Mouse (Mus musculus) CH12.LX (cell line): ENCODE measurements at regions not wholly inside any gene's neighbourhood (a gene's known extent, or its start where the extent isn't known, plus 50 kb on each side); places are given as distances from the start of the nearest gene placed in this dataset.

Experiments used
- DNase-seq: peaks from one replicate; pipeline ENCODE4 v3.0.0-alpha.2; 2013; ENCODE audit errors: extremely low read depth
- H3K27ac ChIP-seq: 2 replicates; pipeline ENCODE4 v1.5.1; 2012; ENCODE audit warnings: low read depth, mild to moderate bottlenecking, control low read depth, moderate library complexity; ENCODE audit not compliant: insufficient read depth
- H3K27me3 ChIP-seq: replicated peaks from 2 replicates; pipeline ENCODE3; 2012; ENCODE audit warnings: inconsistent platforms
- H3K36me3 ChIP-seq, 2 experiments: replicated peaks in 1 of 2; 2 replicates each; pipeline versions ENCODE3 to v1.6.1; 2012; ENCODE audit warnings: inconsistent platforms in 1 of 2, low read length in 1 of 2, mild to moderate bottlenecking in 1 of 2, mixed read lengths in 1 of 2, moderate library complexity in 1 of 2; ENCODE audit not compliant: control insufficient read depth in 1 of 2, insufficient read depth in 1 of 2
- H3K4me1 ChIP-seq, 2 experiments: 2 replicates each; pipeline ENCODE4 v1.6.1; 2012; ENCODE audit warnings: inconsistent platforms in 1 of 2, moderate library complexity in 1 of 2; ENCODE audit not compliant: insufficient read depth in 2 of 2, control insufficient read depth in 1 of 2
- H3K4me2 ChIP-seq: 2 replicates; pipeline ENCODE4 v1.6.1; 2012; ENCODE audit warnings: low read depth, mild to moderate bottlenecking, control low read depth; ENCODE audit not compliant: poor library complexity, insufficient read depth, severe bottlenecking
- H3K4me3 ChIP-seq, 3 experiments: fragments of 150-350 bp in 1 of 3; sonication (generic) in 1 of 3; replicated peaks in 1 of 3; 2 replicates each; pipeline versions ENCODE3 to v1.5.1; 2011 to 2012; ENCODE audit warnings: low read depth in 2 of 3, low read length in 2 of 3, mild to moderate bottlenecking in 2 of 3, moderate library complexity in 2 of 3, control low read depth in 1 of 3, improper control_type of control experiment in 1 of 3, inconsistent platforms in 1 of 3, mixed read lengths in 1 of 3; ENCODE audit not compliant: poor library complexity in 1 of 3
- H3K79me2 ChIP-seq: replicated peaks from 2 replicates; pipeline ENCODE4 v1.6.1; 2012; ENCODE audit warnings: mild to moderate bottlenecking, moderate library complexity; ENCODE audit not compliant: control insufficient read depth, poor library complexity, insufficient read depth, severe bottlenecking; ENCODE audit errors: extremely low read depth
- H3K9ac ChIP-seq: 2 replicates; pipeline ENCODE4 v1.6.1; 2012; ENCODE audit warnings: low read depth, mild to moderate bottlenecking, control low read depth, moderate library complexity; ENCODE audit not compliant: insufficient read depth
- H3K9me3 ChIP-seq: replicated peaks from 2 replicates; pipeline ENCODE3; 2012; ENCODE audit warnings: low read length, inconsistent platforms, mixed read lengths
- CHD2 ChIP-seq: IDR thresholded peaks from 2 replicates; pipeline ENCODE4 v1.6.1; 2011; ENCODE audit warnings: low read length, improper control_type of control experiment
- E2F4 ChIP-seq: IDR thresholded peaks from 2 replicates; pipeline ENCODE4 v1.6.1; 2011; ENCODE audit warnings: low read depth, low read length, improper control_type of control experiment; ENCODE audit not compliant: insufficient replicate concordance
- ELF1 ChIP-seq: IDR thresholded peaks from 2 replicates; pipeline ENCODE4 v1.6.1; 2014; ENCODE audit warnings: low read depth, mild to moderate bottlenecking, inconsistent platforms, low read length, improper control_type of control experiment
- EP300 ChIP-seq: IDR thresholded peaks from 2 replicates; pipeline ENCODE4 v1.6.1; 2011; ENCODE audit warnings: low read length, improper control_type of control experiment
- ETS1 ChIP-seq: conservative IDR thresholded peaks from 2 replicates; pipeline ENCODE4 v1.6.1; 2012; ENCODE audit warnings: low read depth, mild to moderate bottlenecking, inconsistent platforms, low read length, improper control_type of control experiment, moderate library complexity
- GABPA ChIP-seq: IDR thresholded peaks from 2 replicates; pipeline ENCODE4 v1.6.1; 2012; ENCODE audit warnings: low read depth, low read length, improper control_type of control experiment, inconsistent platforms; ENCODE audit not compliant: insufficient replicate concordance
- HCFC1 ChIP-seq: IDR thresholded peaks from 2 replicates; pipeline ENCODE4 v1.6.1; 2012; ENCODE audit warnings: low read depth, mild to moderate bottlenecking, inconsistent platforms, low read length, improper control_type of control experiment
- IRF4 ChIP-seq: IDR thresholded peaks from 2 replicates; pipeline ENCODE4 v1.6.1; 2014; ENCODE audit warnings: low read depth, mild to moderate bottlenecking, inconsistent platforms, low read length, improper control_type of control experiment
- JUN ChIP-seq: IDR thresholded peaks from 2 replicates; pipeline ENCODE4 v1.6.1; 2011; ENCODE audit warnings: low read depth, mild to moderate bottlenecking, low read length, improper control_type of control experiment, moderate library complexity; ENCODE audit not compliant: insufficient read depth
- MAZ ChIP-seq: IDR thresholded peaks from 2 replicates; pipeline ENCODE4 v1.6.1; 2012; ENCODE audit warnings: low read depth, mild to moderate bottlenecking, inconsistent platforms, low read length, improper control_type of control experiment, moderate library complexity
- NELFE ChIP-seq: IDR thresholded peaks from 2 replicates; pipeline ENCODE4 v1.6.1; 2011; ENCODE audit warnings: low read depth, low read length, improper control_type of control experiment
- POLR2A ChIP-seq: IDR thresholded peaks from 2 replicates; pipeline ENCODE4 v1.6.1; 2011; ENCODE audit warnings: low read depth, mild to moderate bottlenecking, improper control_type of control experiment, low read length
- RCOR1 ChIP-seq: conservative IDR thresholded peaks from 2 replicates; pipeline ENCODE4 v1.6.1; 2012; ENCODE audit warnings: low read depth, mild to moderate bottlenecking, inconsistent platforms, low read length, improper control_type of control experiment
- SMC3 ChIP-seq: IDR thresholded peaks from 2 replicates; pipeline ENCODE4 v1.6.1; 2011; ENCODE audit warnings: low read depth, low read length, improper control_type of control experiment
- TBP ChIP-seq: conservative IDR thresholded peaks from 2 replicates; pipeline ENCODE4 v1.6.1; 2011; ENCODE audit warnings: low read depth, low read length, improper control_type of control experiment
- UBTF ChIP-seq: IDR thresholded peaks from 2 replicates; pipeline ENCODE4 v1.6.1; 2012; ENCODE audit warnings: low read depth, mild to moderate bottlenecking, inconsistent platforms, low read length, improper control_type of control experiment, moderate library complexity
- USF2 ChIP-seq: conservative IDR thresholded peaks from 2 replicates; pipeline ENCODE4 v1.6.1; 2011; ENCODE audit warnings: low read depth, low read length, improper control_type of control experiment
- ZKSCAN1 ChIP-seq: IDR thresholded peaks from 2 replicates; pipeline ENCODE4 v1.6.1; 2012; ENCODE audit warnings: low read depth, inconsistent platforms, low read length, improper control_type of control experiment, borderline replicate concordance
- ZMIZ1 ChIP-seq: IDR thresholded peaks from 2 replicates; pipeline ENCODE4 v1.6.1; 2012; ENCODE audit warnings: low read depth, mild to moderate bottlenecking, inconsistent platforms, low read length, improper control_type of control experiment
- dilution Hi-C: fragments of 300-500 bp; cut with MboI; formaldehyde crosslinking; loops from 2 replicates; pipeline ENCODE4 v1.14.3; 2020; ENCODE audit warnings: low sequenced_read_pairs; ENCODE audit not compliant: extremely low pct_unique_long_range_greater_than_20kb, extremely low pct_ligation_motif_present
- in situ Hi-C: fragments of 300-500 bp; cut with MboI; formaldehyde crosslinking; loops from 3 replicates; pipeline ENCODE4 v1.14.3; 2019; ENCODE audit warnings: low sequenced_read_pairs, low pct_ligation_motif_present, low pct_unique_long_range_greater_than_20kb, mixed read lengths

- no peaks in the 10 kb centered on the region for H3K4me1 ChIP-seq
- no peaks in the 10 kb centered on the region for H3K79me2 ChIP-seq
- no peak overlapping the region for H3K9ac ChIP-seq
- in situ Hi-C loops (no loop called here), dilution Hi-C loops (no loop called here)
- H3K27ac ChIP-seq = no peak overlapping the region
- DNase-seq = no peak
- no peaks in the 10 kb centered on the region for H3K9me3 ChIP-seq
- no peak overlapping the region for H3K4me2 ChIP-seq
- no peaks in the 10 kb centered on the region for H3K27me3 ChIP-seq
- H3K36me3 ChIP-seq = no peaks in the 10 kb centered on the region
- no peak for TF ChIP-seq CHD2
- TF ChIP-seq NELFE = no peak
- no peak for TF ChIP-seq SMC3
- TF ChIP-seq GABPA = no peak
- TF ChIP-seq JUN = no peak
- TF ChIP-seq POLR2A = no peak
- TF ChIP-seq RCOR1 = no peak
- TF ChIP-seq EP300 = no peak
- no peak for TF ChIP-seq ETS1
- no peak for TF ChIP-seq ZMIZ1
- TF ChIP-seq HCFC1 = no peak
- no peak for TF ChIP-seq USF2
- TF ChIP-seq ZKSCAN1 = no peak
- TF ChIP-seq MAZ = no peak
- TF ChIP-seq ELF1 = no peak
- TF ChIP-seq E2F4 = no peak
- no peak for TF ChIP-seq IRF4
- H3K4me3 ChIP-seq = no peak overlapping the region
Measured at GRCm38 (mm10) chr3:60819684-60820281, 182.8 kb upstream of the P2ry1 start.

- DNase-seq = no peak
- TF ChIP-seq TBP = no peak
- TF ChIP-seq UBTF = no peak
- no peak overlapping the region for H3K9ac ChIP-seq
- dilution Hi-C loops (no loop called here), in situ Hi-C loops (no loop called here)
- no peaks in the 10 kb centered on the region for H3K79me2 ChIP-seq
- H3K4me2 ChIP-seq = no peak overlapping the region
- no peak overlapping the region for H3K4me3 ChIP-seq
- H3K9me3 ChIP-seq = no peaks in the 10 kb centered on the region
- no peaks in the 10 kb centered on the region for H3K27me3 ChIP-seq
- no peak overlapping the region for H3K27ac ChIP-seq
- no peaks in the 10 kb centered on the region for H3K4me1 ChIP-seq
- no peaks in the 10 kb centered on the region for H3K36me3 ChIP-seq
Measured at GRCm38 (mm10) chr3:60821463-60821862, 181.1 kb upstream of the P2ry1 start.
